Mouse (Mus musculus) cerebellum, postnatal 10 days (tissue): Measurements from ENCODE around the gene Nrp2.

Source experiments
- DNase-seq, 2 experiments: peaks; one replicate each; pipeline ENCODE4 v3.0.0; 2021; ENCODE audit warnings: mixed read lengths in 2 of 2

Gene Nrp2

GRCm38 (mm10) chr1:62703158-62704116, at the start of gene Nrp2:
Nrp2 (plus strand) TSS chr1:62703285.
- peak; percentile 81 to 86 for DNase-seq

DNA sequence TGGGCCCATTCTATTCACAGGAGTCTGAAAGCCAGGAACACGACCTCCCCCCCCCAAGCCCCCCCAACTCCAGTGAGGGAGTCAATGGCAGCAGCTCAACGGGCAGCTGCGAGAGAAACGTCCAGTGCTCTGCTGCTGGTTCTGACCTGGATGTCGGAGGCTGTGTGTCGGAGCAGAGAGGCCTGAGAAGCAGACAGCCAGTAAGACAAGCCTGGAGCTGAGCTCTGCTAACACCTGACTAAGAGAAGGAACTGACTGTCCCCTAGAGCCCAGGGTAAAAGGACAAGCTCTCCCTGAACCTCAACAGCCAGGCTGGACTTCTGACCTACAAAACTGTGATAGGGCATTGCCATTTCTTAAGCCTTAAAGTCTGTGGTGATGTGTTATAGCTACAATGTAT, 48.6 kb upstream of the Nrp2 start:
- DNase-seq, result no peak

DNA sequence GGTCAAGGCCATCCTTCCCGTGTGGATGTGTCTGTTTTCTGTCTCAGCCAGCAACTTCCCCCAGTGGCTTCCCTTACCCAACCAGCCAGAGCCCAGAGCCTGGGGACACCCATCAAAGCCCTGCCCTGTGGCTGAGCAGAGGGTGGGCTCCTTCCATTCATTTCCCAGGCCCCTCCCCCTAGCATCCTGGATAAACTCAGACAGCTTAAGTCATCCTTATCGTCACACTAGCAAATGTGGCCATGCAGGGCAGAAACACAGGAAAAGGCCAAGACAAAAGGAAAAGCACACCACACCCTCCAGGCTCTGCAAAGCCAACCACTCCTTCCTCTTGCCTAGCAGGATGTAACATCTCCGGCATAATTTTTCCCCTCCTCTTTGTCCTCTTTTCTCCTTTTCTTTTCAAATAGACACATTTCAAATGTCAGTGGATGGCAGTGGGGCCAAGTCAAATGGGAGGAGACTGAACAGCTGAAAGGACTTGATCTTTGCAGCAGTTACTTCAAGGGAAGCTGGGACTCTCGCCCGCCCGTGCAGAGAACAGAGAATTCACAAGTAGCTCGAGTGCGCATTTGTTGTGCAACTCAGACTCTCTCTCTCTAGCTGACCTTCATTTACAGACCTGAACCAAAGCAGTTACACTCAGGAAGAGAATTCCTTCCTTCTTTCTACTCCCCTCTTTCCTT, 38.0 kb upstream of the Nrp2 start:
- DNase-seq, result peak; percentile 19 to 20

GRCm38 (mm10) chr1:62665771-62666730, 37.0 kb upstream of the Nrp2 start:
- DNase-seq, result no peak

GRCm38 (mm10) chr1:62666780-62667179, 36.3 kb upstream of the Nrp2 start:
- no peak for DNase-seq

GRCm38 (mm10) chr1:62678611-62679344, 24.3 kb upstream of the Nrp2 start:
- no peak for DNase-seq

DNA sequence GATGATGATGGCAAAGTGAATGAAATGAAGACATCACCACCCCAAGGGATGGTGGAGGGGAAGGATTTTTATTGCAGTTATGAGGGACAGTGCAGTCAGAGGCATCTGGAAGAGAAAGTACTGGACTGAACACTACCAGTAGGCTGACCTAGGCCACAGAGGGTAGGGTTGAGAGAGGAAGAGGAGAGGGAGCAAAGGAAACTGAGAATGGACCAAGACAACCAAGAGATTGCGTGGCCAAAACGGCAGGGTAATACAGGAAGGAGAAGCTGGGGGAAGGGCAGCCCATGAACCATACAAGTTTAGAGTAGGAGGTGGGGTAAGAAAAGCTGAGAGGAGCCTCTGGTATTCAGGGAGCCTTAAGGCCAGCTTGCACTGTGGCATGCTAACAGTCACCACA, 23.6 kb upstream of the Nrp2 start:
- no peak for DNase-seq

DNA sequence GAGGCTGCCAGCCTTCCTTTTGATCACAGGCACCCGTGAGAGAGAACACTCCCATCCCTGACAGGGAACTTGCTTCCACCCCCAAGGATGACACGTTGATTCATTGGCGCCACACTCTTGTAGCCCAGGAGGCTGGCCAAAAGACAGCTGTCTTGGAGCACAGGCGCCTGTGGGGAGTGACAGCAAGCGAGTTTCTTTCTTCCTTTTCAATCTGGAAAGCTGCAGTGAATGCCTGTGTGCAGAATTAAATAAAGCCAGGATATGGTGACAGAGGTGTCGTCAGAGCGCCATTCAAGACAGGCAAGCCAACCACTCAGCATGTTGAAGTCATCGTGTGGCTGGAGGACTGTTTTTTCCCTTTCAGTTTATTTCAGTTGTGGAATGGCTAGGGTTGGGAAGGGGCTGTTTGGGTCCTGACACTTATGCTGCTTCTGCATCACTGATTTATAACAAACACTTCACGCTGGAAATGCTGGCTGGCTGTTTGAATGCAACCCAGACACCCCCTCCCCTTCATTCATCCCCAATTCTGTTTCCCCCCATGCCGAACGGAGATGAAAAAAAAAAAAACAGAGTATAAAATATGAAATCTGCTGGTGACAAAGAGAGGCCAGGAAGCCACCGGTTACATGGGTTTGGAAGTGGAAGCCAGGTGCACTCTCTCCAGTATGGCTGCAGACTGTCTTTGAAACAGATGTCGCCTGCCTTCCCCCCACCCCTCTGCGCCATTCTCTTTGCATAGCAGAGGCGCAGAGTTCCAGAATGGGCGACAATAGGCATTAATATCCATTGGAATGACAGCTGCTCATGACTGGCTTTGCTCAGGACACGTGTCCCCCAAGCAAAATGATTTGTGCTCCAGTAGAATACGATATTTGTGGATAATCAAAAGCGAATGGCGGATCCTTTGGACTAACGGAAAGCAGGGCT, 20.4 kb upstream of the Nrp2 start:
- peak; percentile 53 to 63 for DNase-seq

- no peak for DNase-seq
Observed at GRCm38 (mm10) chr1:62683498-62683897, 19.6 kb upstream of the Nrp2 start.

DNA sequence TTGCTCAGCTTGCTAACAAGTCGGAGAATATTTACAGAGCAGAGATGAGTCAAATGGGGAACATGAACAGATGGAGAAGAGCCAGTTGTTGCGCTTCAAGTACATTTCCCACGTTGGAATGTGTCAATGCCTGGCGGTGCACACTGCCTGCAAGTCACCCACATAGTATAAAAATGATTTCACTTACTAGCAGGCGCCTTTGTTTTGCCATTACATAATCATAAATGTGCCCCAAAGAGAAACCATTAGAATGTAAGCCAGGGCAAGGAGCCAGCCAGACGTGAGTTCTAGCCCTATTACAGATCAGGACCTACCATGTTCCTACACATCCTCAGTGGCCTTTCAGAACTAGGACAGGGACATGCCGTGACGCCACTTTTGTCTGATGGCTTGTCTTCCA, 15.6 kb upstream of the Nrp2 start:
- DNase-seq, result no peak

DNA sequence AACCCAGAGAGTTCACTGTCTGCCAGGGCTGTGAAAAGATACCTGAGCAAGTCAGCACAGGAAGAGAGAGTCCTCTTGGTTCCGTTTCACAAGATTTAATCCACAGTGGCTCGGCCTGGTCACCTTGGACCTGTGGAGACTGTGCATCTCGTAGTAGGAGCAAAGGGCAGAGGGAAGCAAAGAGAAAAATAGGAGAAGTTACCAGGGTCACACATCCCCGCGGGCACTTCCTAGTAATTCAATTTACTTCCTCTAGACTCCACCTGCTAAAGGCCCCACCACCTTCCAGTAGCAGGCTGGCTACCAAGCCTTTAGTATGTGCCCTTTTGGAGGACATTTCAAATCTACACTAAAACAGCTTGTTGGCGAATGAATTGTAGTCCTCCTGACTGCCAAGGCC, 11.9 kb upstream of the Nrp2 start:
- DNase-seq, result no peak

GRCm38 (mm10) chr1:62696312-62696982, 6.6 kb upstream of the Nrp2 start:
- no peak for DNase-seq

DNA sequence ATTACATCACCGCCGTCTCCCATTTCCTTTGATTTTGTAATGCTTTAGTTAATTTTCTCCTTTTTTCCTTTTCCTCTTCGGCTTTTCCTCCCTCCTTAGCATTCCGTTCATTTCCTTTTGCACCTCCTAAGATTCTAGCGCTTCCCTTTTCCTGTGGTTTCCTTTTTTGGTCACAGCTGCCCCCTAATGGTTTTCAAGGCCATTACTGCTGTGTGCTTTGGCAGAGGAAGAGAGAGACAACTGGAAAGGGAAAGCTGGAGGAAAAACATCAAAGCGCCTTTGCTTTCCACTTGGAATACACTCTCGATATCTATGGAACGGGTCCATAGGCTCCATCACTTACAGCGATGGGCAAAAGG, 6.1 kb upstream of the Nrp2 start:
- DNase-seq, result peak; percentile 75

- DNase-seq, result no peak
Observed at GRCm38 (mm10) chr1:62697353-62697752, 5.7 kb upstream of the Nrp2 start.

GRCm38 (mm10) chr1:62699801-62700200, 3.3 kb upstream of the Nrp2 start:
- DNase-seq, result no peak

- DNase-seq, result peak; percentile 91 to 95
Observed at GRCm38 (mm10) chr1:62701065-62701921, 1.8 kb upstream of the Nrp2 start.

DNA sequence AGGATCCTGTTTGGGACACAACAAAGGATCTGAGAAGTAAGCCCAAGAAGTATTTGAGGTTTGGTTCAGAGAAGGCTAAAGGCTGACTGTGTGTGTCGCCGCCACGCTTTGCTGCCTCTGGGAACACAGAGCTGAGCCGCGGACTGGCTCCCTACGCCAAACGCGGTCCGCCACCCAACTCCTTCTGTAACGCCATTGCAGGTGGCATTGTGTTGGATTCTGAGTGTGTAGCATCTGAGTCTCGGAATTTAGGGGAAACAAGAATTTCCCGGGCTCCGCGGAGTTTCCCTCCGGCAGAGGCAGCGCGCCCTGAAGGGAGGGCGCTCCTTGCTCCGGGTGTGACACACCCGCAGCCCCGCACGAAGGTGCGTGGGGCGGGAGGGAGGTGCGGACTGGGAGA, 342 bp upstream of the Nrp2 start:
- peak in 1 of 2 experiments; percentile 30 for DNase-seq

GRCm38 (mm10) chr1:62704117-62704888, 1.2 kb downstream of the Nrp2 start:
- no peak for DNase-seq
